In genomic region chr3:132831179-132831873, GRCm38 (mm10) we compare ENCODE assay signal across 17 mouse cellular contexts.
"Had no signal": no experiment of that assay in that cellular context is flagged by ENCODE, and none has a peak within 500 bp of the region (broad histone marks: within the 10 kb centered on the region; RNA-seq: fewer than 3 reads in every experiment).

No protein-coding gene starts in this region.

- DNase-seq: kidney, postnatal 10 days; kidney, postnatal 4 days; liver; liver, embryonic 13.5 days; liver, postnatal 0 days; lung, postnatal 10 days; retina, postnatal 1 day; right cerebral cortex, postnatal 4 days; spleen, adult 18-20 months; thymus, postnatal 36 days had no signal

- ATAC-seq: liver, postnatal 0 days; midbrain, embryonic 15.5 days had no signal

- H3K27ac ChIP-seq: layer of hippocampus, adult 2 months; limb, embryonic 12.5 days; liver, embryonic 13.5 days; macrophage; midbrain, embryonic 15.5 days; neural tube, embryonic 13.5 days had no signal

- H3K27me3 ChIP-seq: limb, embryonic 12.5 days; liver, embryonic 13.5 days; megakaryocyte, embryonic 14.5 days; midbrain, embryonic 15.5 days; neural tube, embryonic 13.5 days had no signal

- H3K4me3 ChIP-seq: layer of hippocampus, adult 2 months; limb, embryonic 12.5 days; liver, embryonic 13.5 days; megakaryocyte, embryonic 14.5 days; midbrain, embryonic 15.5 days; neural tube, embryonic 13.5 days had no signal

- H3K4me2 ChIP-seq: limb, embryonic 12.5 days; liver, embryonic 13.5 days; midbrain, embryonic 11.5 days; midbrain, embryonic 15.5 days; neural tube, embryonic 13.5 days had no signal

- H3K36me3 ChIP-seq: liver, embryonic 13.5 days; midbrain, embryonic 15.5 days had no signal

- H3K4me1 ChIP-seq: limb, embryonic 12.5 days; liver, embryonic 13.5 days; midbrain, embryonic 15.5 days; neural tube, embryonic 13.5 days had no signal

- H3K9ac ChIP-seq: limb, embryonic 12.5 days; liver, embryonic 13.5 days; liver, postnatal 0 days; midbrain, embryonic 15.5 days; neural tube, embryonic 13.5 days had no signal

- H3K9me3 ChIP-seq: limb, embryonic 12.5 days; liver, embryonic 13.5 days; megakaryocyte, embryonic 14.5 days; midbrain, embryonic 15.5 days; neural tube, embryonic 13.5 days had no signal
